Mouse (Mus musculus) embryonic fibroblast, embryonic 13.5 days (primary cell): ENCODE results near the gene Slamf8. TPM values are rescaled to one million over a fixed set of nuclear protein-coding genes. Genes with fewer than 3 reads are reported as not detected.

ENCODE experiments used
- H3K27ac ChIP-seq: 2 replicates; pipeline ENCODE4 v1.5.1; 2012; ENCODE audit warnings: low read length, control low read depth, inconsistent platforms; ENCODE audit not compliant: insufficient read depth
- H3K4me1 ChIP-seq: 2 replicates; pipeline ENCODE4 v1.6.1; 2011; ENCODE audit warnings: low read length; ENCODE audit not compliant: control insufficient read depth, insufficient read depth
- H3K4me3 ChIP-seq: 2 replicates; pipeline ENCODE4 v1.5.1; 2011; ENCODE audit warnings: mild to moderate bottlenecking, control low read depth, low read length; ENCODE audit not compliant: insufficient read depth
- CTCF ChIP-seq: IDR thresholded peaks from 2 replicates; pipeline ENCODE4 v1.5.1; 2011; ENCODE audit warnings: mild to moderate bottlenecking, control low read depth, low read length, moderate library complexity, borderline replicate concordance; ENCODE audit not compliant: insufficient read depth
- POLR2A ChIP-seq: IDR thresholded peaks from 2 replicates; pipeline ENCODE4 v1.6.1; 2011; ENCODE audit warnings: low read depth, mild to moderate bottlenecking, control low read depth, low read length, moderate library complexity
- polyA plus RNA-seq: library from polyadenylated mRNA; stranded (reverse); fragments of >200 nt; gene quantifications from 2 replicates; pipeline ENCODE4 v1.2.4, GENCODE M21; 2011; ENCODE audit warnings: low read depth; ENCODE audit not compliant: missing spikeins, insufficient read length

Slamf8 gene
- not detected in 2 replicates for polyA plus RNA-seq

DNA sequence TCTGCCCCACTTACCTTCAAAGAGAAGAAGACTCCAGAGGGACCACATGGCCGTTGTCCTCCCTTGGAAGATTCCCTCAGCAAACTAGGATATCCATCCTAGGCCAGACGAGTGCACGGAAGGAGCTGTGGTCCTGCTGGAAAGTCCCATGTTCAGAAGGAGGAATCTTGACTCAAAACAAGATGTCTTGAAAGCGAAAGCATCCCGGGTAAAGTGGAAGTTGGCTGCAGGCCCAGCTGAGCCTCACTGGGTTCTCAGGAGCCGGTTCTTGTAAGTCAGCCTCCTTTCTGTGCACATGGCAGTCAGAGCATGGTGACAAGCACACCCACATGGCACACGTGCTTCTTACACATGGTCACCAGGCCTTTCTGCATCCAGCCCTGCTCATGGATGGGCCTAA is at the start of gene Slamf8:
Gene Slamf8, minus strand, starts transcription at position 184 of the 400 bp plus-strand sequence.
- no peak within 1 kb of the TSS for H3K4me3 ChIP-seq
- TF ChIP-seq POLR2A (no peak), CTCF (no peak)
- H3K4me1 ChIP-seq = no peaks in the 10 kb centered on the region
- no peak within 1 kb of the TSS for H3K27ac ChIP-seq

DNA sequence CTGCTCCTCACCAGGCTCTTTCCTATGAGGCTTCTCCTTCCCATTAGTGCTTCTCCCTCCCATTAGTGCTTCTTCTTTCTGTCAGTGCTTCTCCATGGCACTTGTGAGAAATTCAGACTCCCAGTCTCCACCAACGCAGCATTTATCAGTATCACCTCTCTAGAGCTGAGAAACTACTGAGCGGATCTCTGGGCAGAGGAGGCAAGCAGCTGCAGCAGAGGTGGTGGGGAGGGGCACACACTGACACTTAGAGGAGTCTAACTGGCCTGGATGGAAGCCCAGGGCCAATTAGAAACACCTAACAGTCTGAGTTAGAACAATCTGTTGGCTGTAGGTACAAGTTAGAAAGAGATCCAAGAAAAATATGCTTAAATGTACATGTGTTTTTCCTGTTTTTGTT is 48.4 kb upstream of the Slamf8 start:
- H3K27ac ChIP-seq = no peak overlapping the region
- no peak overlapping the region for H3K4me3 ChIP-seq
- TF ChIP-seq POLR2A = no peak
- TF ChIP-seq CTCF = no peak
- no peaks in the 10 kb centered on the region for H3K4me1 ChIP-seq

DNA sequence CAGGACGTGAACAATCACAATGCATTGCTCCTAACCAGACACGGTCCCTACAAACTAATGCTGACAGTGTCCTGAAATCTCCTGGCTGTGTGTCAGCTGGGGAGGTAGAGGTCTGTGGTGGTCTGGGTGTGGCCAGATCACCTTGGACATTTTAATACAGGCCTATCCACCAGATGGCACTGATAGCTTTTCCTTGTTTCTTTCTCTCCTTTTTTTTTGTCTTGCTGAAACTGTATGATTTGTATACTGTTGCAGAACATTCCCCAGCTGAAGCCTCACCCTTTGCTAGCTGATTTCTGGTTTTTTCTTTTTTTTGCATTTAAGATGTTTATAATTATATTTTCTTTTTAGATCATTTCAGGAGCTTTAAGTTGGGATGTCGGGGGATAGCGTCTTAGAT is 47.4 kb upstream of the Slamf8 start:
- Histone ChIP-seq H3K4me1 (no peaks in the 10 kb centered on the region), H3K4me3 (no peak overlapping the region), H3K27ac (no peak overlapping the region)
- TF ChIP-seq POLR2A (no peak), CTCF (no peak)

DNA sequence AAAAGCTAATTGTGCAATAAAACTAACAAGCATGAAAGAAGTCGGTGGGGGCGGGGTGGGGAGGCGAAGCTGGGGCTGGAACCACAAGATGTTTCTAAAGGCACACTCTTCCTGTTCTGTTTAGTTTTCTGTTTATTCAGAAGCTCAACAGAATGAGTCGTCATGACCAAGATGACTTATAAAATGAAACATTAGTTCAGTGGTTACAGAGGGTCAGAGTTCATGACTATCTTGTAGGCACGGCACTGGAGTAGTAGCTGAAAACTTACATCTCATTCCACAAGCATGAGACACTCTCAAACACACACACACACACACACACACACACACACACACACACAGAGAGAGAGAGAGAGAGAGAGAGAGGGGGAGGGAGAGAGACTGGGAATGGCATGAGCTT is 45.9 kb upstream of the Slamf8 start:
- Histone ChIP-seq H3K4me1 (no peaks in the 10 kb centered on the region), H3K4me3 (no peak overlapping the region), H3K27ac (no peak overlapping the region)
- TF ChIP-seq POLR2A (no peak), CTCF (no peak)

DNA sequence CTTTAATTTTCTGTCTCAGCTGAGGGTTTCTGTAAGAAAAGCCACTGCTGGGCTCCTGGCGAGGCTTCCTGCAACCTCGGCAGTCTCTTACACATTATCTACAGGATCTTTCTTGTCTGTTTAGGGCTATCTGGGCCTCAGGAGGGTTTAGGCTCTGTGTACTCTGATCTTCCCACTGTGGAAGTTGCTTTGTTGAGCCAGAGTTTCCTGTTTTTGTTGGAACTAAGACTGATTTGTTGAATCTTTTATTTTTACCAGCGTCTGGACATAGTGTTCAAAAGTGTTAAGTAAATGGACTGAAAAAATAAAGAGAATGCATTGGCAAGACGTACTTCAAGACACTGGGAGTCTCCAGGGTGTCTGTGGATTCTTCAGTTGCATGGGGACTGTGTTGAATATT is 44.9 kb upstream of the Slamf8 start:
- TF ChIP-seq CTCF (no peak), POLR2A (no peak)
- H3K27ac ChIP-seq = no peak overlapping the region
- no peak overlapping the region for H3K4me3 ChIP-seq
- H3K4me1 ChIP-seq = no peaks in the 10 kb centered on the region

DNA sequence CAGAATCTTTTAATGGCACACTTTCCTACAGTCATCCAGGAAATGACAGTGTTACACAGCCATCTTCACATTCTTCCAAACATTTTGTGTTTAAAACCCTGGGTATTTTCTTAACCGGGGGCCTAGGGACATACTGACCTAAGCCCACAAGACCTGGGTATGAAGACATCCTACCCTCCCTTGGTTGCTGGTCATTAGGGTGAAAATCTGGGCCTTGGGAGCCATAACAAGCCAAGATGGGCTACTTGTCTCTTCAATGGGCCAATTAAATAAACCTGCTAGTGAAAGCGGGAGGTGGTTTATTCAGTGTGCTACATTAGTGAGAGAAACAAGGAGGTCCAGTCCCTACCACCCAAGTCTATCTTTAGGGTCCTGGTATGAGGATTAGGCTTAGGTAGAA is 43.8 kb upstream of the Slamf8 start:
- Histone ChIP-seq H3K4me3 (no peak overlapping the region), H3K4me1 (no peaks in the 10 kb centered on the region), H3K27ac (no peak overlapping the region)
- TF ChIP-seq POLR2A = no peak
- TF ChIP-seq CTCF = no peak

DNA sequence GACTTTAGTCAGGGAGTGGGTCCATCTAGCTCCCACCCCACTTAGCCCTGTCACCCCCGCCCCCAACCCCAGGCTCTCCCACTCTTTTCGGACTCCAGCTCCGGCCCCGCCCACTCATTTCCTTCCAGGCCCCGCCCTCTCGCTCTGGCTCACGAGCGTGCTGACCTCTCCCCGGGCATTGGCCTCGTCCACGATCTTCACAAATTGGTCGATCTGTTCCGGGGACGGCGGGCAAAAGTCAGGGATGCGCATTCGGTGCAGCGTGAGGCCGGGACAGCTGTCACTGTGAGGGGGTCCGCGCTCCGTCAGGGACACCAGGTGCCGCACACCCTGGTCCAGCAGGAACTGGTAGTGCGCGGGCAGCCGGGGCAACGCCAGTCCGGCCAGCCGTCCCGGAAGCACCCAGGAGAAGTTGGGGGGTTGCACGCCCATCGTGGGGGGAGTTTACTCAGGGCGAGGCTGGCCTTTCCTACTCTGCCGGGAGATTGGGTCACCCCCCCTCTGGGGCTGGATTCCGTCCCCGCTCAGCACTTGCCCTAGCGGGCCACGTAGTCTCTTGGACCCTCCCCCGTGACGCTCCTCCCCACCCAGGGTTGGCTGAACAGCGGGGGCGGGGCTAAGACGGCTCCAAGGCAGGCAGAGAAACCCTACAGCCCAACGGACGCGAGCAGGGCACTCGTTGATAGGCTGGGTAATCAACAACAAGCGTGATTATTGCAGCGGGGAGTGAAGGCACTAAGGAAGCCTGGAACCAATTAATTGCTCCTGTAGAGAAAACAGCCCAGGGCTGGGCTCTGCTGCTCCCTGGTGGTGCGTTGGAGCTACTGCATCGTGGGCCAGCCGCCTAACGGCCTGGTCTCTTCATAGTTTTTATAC is 42.3 kb upstream of the Slamf8 start, which contains the start of gene Dusp23:
Gene Dusp23, minus strand, starts transcription at position 512 of the 876 bp plus-strand sequence.
- Histone ChIP-seq H3K4me3 (peak within 1 kb of the TSS; percentile 61), H3K4me1 (no peaks in the 10 kb centered on the region), H3K27ac (peak within 1 kb of the TSS; percentile 77)
- TF ChIP-seq CTCF = peak; percentile 68
- peak; percentile 69 for TF ChIP-seq POLR2A

DNA sequence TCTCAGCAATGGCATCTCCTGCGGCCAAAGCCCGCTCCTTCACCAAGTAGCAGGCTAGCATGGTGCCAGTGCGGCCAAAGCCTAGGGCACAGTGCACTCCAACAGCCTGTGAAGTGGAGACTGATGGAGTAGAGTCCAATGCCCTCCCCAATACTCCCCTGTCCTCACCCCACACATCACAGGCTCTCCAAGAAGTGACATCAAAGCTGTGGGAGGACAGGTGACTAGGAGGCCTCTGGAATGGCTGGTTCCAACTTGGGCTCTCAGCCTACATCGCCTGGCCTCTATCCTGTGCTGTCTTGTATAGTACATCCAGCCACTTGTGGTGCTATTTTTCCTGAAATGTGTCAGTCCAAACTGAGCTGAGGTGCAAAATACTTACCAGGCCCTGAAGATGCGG is 41.4 kb upstream of the Slamf8 start:
- H3K4me1 ChIP-seq = no peaks in the 10 kb centered on the region
- no peak overlapping the region for H3K4me3 ChIP-seq
- TF ChIP-seq CTCF = no peak
- no peak for TF ChIP-seq POLR2A
- no peak overlapping the region for H3K27ac ChIP-seq

DNA sequence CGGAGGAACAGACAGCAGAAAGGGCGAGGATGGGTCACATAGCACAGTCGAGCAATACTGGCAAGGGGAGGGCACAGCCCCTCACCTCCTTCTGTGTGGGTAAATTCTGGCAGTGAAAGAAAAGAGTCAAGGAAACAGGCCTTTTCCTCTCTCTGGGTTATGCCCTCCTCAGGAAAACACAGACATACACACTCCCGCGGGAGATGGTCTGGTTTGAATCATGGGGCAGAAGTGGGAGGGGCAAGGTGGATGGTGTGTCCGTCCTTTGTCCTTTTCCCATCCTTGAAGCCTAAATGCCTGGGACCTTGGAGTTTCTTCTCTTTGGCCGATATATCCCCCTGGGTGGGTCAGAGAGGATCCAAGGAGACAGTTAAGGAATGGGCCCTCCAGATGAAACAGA is 39.5 kb upstream of the Slamf8 start:
- Histone ChIP-seq H3K4me1 (no peaks in the 10 kb centered on the region), H3K27ac (no peak overlapping the region), H3K4me3 (no peak overlapping the region)
- TF ChIP-seq CTCF = no peak
- no peak for TF ChIP-seq POLR2A

DNA sequence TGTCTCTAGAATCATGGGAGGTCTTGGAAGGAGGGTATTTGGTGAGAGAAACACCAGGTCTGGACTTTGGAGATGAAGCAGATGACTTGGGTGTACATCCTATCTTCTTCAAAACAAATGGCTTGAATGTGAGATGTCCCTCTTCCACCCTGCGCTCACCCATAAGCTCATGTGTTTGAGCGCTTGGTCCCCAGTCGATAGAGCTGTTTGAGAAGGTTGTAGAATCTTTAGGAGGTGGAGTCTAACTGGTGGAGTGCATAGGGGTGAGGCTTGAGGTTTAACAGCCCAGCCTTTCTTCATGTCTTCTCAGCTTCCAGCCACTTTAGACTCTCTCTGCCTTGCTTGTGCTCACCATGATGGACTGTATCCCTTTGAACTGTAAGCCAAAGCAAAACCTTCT is 35.9 kb upstream of the Slamf8 start:
- Histone ChIP-seq H3K4me1 (no peaks in the 10 kb centered on the region), H3K4me3 (no peak overlapping the region), H3K27ac (no peak overlapping the region)
- TF ChIP-seq CTCF (no peak), POLR2A (no peak)

DNA sequence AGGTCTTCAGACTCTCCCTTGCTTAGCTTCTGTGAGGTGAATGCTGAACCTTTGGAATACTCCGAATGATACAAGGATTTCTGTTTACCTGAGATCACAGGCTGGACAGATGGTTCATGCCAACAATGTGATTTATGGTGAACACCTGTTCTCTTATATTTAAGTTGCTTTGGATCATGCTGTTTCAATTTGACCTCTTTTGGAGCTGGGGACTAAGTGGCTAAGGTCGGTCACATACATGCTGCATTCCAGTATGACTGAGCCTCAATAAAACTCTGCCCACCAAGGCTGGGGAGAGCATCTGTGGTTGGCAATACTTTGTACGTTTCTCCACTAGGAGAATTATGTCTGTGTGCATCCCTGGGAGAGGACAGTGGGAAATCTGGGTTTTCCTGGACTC is 33.7 kb upstream of the Slamf8 start:
- TF ChIP-seq CTCF (no peak), POLR2A (no peak)
- H3K27ac ChIP-seq = no peak overlapping the region
- H3K4me1 ChIP-seq = no peaks in the 10 kb centered on the region
- H3K4me3 ChIP-seq = no peak overlapping the region
